Mouse (Mus musculus): Measurements from ENCODE around the gene Spint1. TPM values are rescaled to one million over a fixed set of nuclear protein-coding genes. Genes with fewer than 3 reads are reported as not detected.

Spint1 gene
- polyA plus RNA-seq, 1 experiment from 2014 or later, result 62.7 TPM

GRCm38 (mm10) chr2:119270286-119270642 lies 33.1 kb downstream of the Spint1 start:
- H3K4me1 ChIP-seq (replicated peaks; ENCODE audit: insufficient read depth, low read length), result no peaks in the 10 kb centered on the region
- no peak overlapping the region; the same call in 1 of the 2 replicates for H3K9ac ChIP-seq (ENCODE audit: low read depth, low read length)
- WGBS, result 63% methylated on average over 9 of the region's 9 CpGs
- H3K9me3 ChIP-seq (replicated peaks; ENCODE audit: low read length), result no peaks in the 10 kb centered on the region
- ATAC-seq (replicated peaks; ENCODE audit: low FRiP score, low read depth) (no peak), DNase-seq (ENCODE audit: low spot score) (no peak)
- H3K4me2 ChIP-seq (ENCODE audit: low read length), result peak overlapping the region; percentile 81
- no peaks in the 10 kb centered on the region for H3K36me3 ChIP-seq (ENCODE audit: insufficient read depth, low read length)
- H3K4me3 ChIP-seq (replicated peaks; ENCODE audit: low read depth, low read length), result peak overlapping the region; percentile 40
- H3K27me3 ChIP-seq (ENCODE audit: insufficient read depth, low read length), result 0 out of 2 replicates have a peak, but pooled peaks cover 3% of the 10 kb centered on the region
- H3K27ac ChIP-seq, result no peak overlapping the region
- no peak for TF ChIP-seq CTCF (IDR thresholded peaks at IDR 0.05; ENCODE audit: low read depth)

DNA sequence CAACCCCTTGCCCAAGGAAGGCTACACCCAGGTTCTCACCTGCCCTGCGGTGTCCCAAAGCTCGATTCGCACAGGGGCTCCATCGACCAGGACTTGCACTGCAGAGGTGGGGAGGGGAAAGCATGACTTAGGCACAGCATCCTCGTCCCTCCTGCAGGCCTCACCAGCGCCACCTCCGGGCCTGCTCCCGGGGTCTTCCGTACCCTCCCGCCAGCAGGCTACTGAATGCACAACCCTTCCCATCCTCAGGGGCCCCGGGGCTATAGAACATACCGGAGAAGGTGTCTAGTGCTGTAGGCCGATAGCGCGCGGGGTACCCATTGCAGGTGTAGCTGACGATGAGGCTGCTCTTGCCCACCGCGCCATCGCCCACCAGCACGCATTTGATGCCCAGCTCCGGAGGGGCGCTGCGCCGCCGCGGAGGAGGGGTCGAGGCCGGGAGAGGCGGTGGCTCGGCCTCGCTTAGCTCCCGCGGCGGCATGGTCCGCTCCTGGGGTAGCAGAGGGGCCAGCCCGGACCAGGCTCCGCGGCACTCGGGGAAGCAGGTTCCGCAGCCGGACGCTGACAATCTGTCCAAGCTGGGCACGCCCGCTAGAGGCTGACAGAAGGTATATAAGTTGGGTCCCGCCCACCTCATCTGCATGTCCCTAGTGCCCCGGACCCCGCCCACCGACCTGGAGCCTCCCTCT lies 33.6 kb downstream of the Spint1 start, which contains the start of gene Rhov:
Rhov (minus strand) TSS at position 630 of the 689 bp plus-strand sequence.
- peak within 1 kb of the TSS; percentile 81 for H3K4me2 ChIP-seq (ENCODE audit: low read length)
- peak within 1 kb of the TSS; percentile 31 for H3K9ac ChIP-seq (ENCODE audit: low read depth, low read length)
- no peaks in the 10 kb centered on the region for H3K36me3 ChIP-seq (ENCODE audit: insufficient read depth, low read length)
- H3K4me3 ChIP-seq (replicated peaks; ENCODE audit: low read depth, low read length), result peak within 1 kb of the TSS; percentile 40
- H3K4me1 ChIP-seq (replicated peaks; ENCODE audit: insufficient read depth, low read length), result no peaks in the 10 kb centered on the region
- ATAC-seq (replicated peaks; ENCODE audit: low FRiP score, low read depth) (peak; percentile 52; the same call in 1 of the 2 replicates), DNase-seq (ENCODE audit: low spot score) (peak; percentile 64)
- H3K9me3 ChIP-seq (replicated peaks; ENCODE audit: low read length), result no peaks in the 10 kb centered on the region
- TF ChIP-seq CTCF (IDR thresholded peaks at IDR 0.05; ENCODE audit: low read depth), result peak; percentile 42
- 0 out of 2 replicates have a peak, but pooled peaks cover 3% of the 10 kb centered on the region for H3K27me3 ChIP-seq (ENCODE audit: insufficient read depth, low read length)
- 1% methylated on average over 49 of the region's 49 CpGs for WGBS
- H3K27ac ChIP-seq, result no peak within 1 kb of the TSS

- Histone ChIP-seq H3K27ac (no peak overlapping the region), H3K4me2 (ENCODE audit: low read length) (no peak overlapping the region), H3K4me1 (replicated peaks; ENCODE audit: insufficient read depth, low read length) (no peaks in the 10 kb centered on the region), H3K9me3 (replicated peaks; ENCODE audit: low read length) (no peaks in the 10 kb centered on the region), H3K4me3 (replicated peaks; ENCODE audit: low read depth, low read length) (no peak overlapping the region), H3K9ac (ENCODE audit: low read depth, low read length) (no peak overlapping the region), H3K36me3 (ENCODE audit: insufficient read depth, low read length) (no peaks in the 10 kb centered on the region), H3K27me3 (ENCODE audit: insufficient read depth, low read length) (0 out of 2 replicates have a peak, but pooled peaks cover 3% of the 10 kb centered on the region)
- peak; percentile 47; the same call in 1 of the 2 replicates for ATAC-seq (replicated peaks; ENCODE audit: low FRiP score, low read depth)
- TF ChIP-seq CTCF (IDR thresholded peaks at IDR 0.05; ENCODE audit: low read depth), result no peak
- DNase-seq (ENCODE audit: low spot score), result no peak
- WGBS, result 93% methylated on average over 1 of the region's 1 CpGs
Measured at GRCm38 (mm10) chr2:119274126-119274525, 37.0 kb downstream of the Spint1 start.

DNA sequence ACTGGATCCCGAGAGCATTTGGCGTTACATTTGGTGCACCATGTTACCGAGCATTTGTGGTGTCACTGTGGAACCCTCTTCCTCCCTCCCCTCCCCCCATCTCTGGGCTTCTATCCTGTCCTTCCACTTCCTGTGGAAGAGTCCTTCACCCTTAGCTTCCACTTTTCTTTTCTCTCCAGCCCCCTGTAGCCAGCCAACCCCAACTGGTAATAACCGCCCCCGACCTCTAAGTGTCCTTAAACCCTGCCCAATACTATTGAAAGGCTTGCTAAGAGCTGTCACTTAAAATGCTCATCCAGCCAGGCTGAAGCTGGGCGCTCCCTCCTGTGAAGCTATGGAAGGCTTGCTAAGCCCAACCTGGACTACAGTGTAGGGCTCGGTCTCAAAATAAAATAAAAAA lies 39.8 kb downstream of the Spint1 start:
- Histone ChIP-seq H3K9ac (ENCODE audit: low read depth, low read length) (no peak overlapping the region), H3K36me3 (ENCODE audit: insufficient read depth, low read length) (no peaks in the 10 kb centered on the region), H3K4me2 (ENCODE audit: low read length) (no peak overlapping the region), H3K27ac (no peak overlapping the region), H3K4me1 (replicated peaks; ENCODE audit: insufficient read depth, low read length) (no peaks in the 10 kb centered on the region), H3K4me3 (replicated peaks; ENCODE audit: low read depth, low read length) (no peak overlapping the region), H3K27me3 (ENCODE audit: insufficient read depth, low read length) (no peaks in the 10 kb centered on the region), H3K9me3 (replicated peaks; ENCODE audit: low read length) (no peaks in the 10 kb centered on the region)
- DNase-seq (ENCODE audit: low spot score), result no peak
- WGBS, result 85% methylated on average over 7 of the region's 7 CpGs
- ATAC-seq (replicated peaks; ENCODE audit: low FRiP score, low read depth), result no peak
- TF ChIP-seq CTCF (IDR thresholded peaks at IDR 0.05; ENCODE audit: low read depth), result no peak

DNA sequence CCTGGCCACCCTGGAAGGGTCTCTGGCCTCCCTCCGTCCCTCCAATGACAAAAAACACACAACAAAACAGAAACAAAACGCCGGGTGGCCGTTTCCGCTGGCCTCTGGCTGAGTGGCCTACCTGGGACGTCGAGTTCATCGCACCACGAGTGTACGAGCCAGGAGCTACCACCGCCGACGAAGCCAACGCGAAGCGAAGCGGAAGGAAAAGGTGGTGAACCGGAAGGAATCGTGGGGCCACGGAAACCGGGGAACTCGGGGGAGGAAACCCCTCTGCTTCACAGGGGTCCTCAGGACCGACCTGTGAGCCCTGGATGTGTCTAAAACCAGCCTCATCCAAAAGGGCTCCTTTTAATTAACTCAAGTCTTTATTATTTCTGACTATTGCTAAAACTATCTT lies 40.6 kb downstream of the Spint1 start:
- DNase-seq (ENCODE audit: low spot score), result no peak
- TF ChIP-seq CTCF (IDR thresholded peaks at IDR 0.05; ENCODE audit: low read depth), result no peak
- ATAC-seq (replicated peaks; ENCODE audit: low FRiP score, low read depth), result no peak
- 90% methylated on average over 23 of the region's 23 CpGs for WGBS
- no peak overlapping the region for H3K27ac ChIP-seq
- no peak overlapping the region for H3K4me2 ChIP-seq (ENCODE audit: low read length)
- no peaks in the 10 kb centered on the region for H3K9me3 ChIP-seq (replicated peaks; ENCODE audit: low read length)
- H3K36me3 ChIP-seq (ENCODE audit: insufficient read depth, low read length), result no peaks in the 10 kb centered on the region
- H3K4me1 ChIP-seq (replicated peaks; ENCODE audit: insufficient read depth, low read length), result no peaks in the 10 kb centered on the region
- no peak overlapping the region for H3K4me3 ChIP-seq (replicated peaks; ENCODE audit: low read depth, low read length)
- H3K27me3 ChIP-seq (ENCODE audit: insufficient read depth, low read length), result no peaks in the 10 kb centered on the region
- H3K9ac ChIP-seq (ENCODE audit: low read depth, low read length), result no peak overlapping the region

GRCm38 (mm10) chr2:119281899-119282565 lies 44.9 kb downstream of the Spint1 start:
- Histone ChIP-seq H3K27ac (no peak overlapping the region), H3K9me3 (replicated peaks; ENCODE audit: low read length) (no peaks in the 10 kb centered on the region), H3K27me3 (ENCODE audit: insufficient read depth, low read length) (no peaks in the 10 kb centered on the region), H3K9ac (ENCODE audit: low read depth, low read length) (no peak overlapping the region), H3K4me3 (replicated peaks; ENCODE audit: low read depth, low read length) (no peak overlapping the region), H3K36me3 (ENCODE audit: insufficient read depth, low read length) (no peaks in the 10 kb centered on the region), H3K4me2 (ENCODE audit: low read length) (no peak overlapping the region), H3K4me1 (replicated peaks; ENCODE audit: insufficient read depth, low read length) (no peaks in the 10 kb centered on the region)
- DNase-seq (ENCODE audit: low spot score) (peak; percentile 61), ATAC-seq (replicated peaks; ENCODE audit: low FRiP score, low read depth) (no peak; the same call in 1 of the 2 replicates)
- TF ChIP-seq CTCF (IDR thresholded peaks at IDR 0.05; ENCODE audit: low read depth), result no peak
- WGBS, result 67% methylated on average over 7 of the region's 7 CpGs

All from kidney, postnatal 0 days (tissue).